Mouse (Mus musculus): Measurements from ENCODE around the gene Mok.

GRCm38 (mm10) chr12:110806301-110806970, 34.3 kb downstream of the Mok start:
- TF ChIP-seq POLR2A (IDR thresholded peaks at IDR 0.05; ENCODE audit: low read depth, low read length) (no peak), CTCF (IDR thresholded peaks at IDR 0.05; ENCODE audit: extremely low read depth, insufficient read depth, insufficient read length, insufficient replicate concordance) (peak; percentile 20; the same call in 1 of the 2 replicates)

Measured in spleen, adult 2 months (tissue).